Mouse (Mus musculus): Measurements from ENCODE around the gene Sfxn5. TPM values are rescaled to one million over a fixed set of nuclear protein-coding genes. Genes with fewer than 3 reads are reported as not detected.

Sfxn5 gene
- polyA plus RNA-seq, 2 experiments, result 5.8 to 6.6 TPM

- Histone ChIP-seq H3K9me3 (ENCODE audit: control insufficient read depth, low read length) (no peaks in the 10 kb centered on the region), H3K4me1 (ENCODE audit: control insufficient read depth, insufficient read depth, low read length) (no peaks in the 10 kb centered on the region), H3K9ac (ENCODE audit: low read depth, low read length, severe bottlenecking) (no peak overlapping the region), H3K36me3 (ENCODE audit: control insufficient read depth, insufficient read depth, low read length) (no peaks in the 10 kb centered on the region), H3K27ac (replicated peaks; ENCODE audit: low read depth, low read length) (no peak overlapping the region), H3K4me3 (replicated peaks; ENCODE audit: low read length) (no peak overlapping the region), H3K4me2 (replicated peaks; ENCODE audit: low read depth, low read length, severe bottlenecking) (no peak overlapping the region), H3K27me3 (ENCODE audit: control insufficient read depth, insufficient read depth, low read length) (peaks cover 9% of the 10 kb centered on the region; the same call in 1 of the 2 replicates)
- DNase-seq (ENCODE audit: low spot score), result no peak
- WGBS, result 83% methylated on average over 3 of the region's 3 CpGs
- no peak for TF ChIP-seq POLR2A (IDR thresholded peaks at IDR 0.05; ENCODE audit: borderline replicate concordance, extremely low read depth, insufficient read depth, insufficient read length)
- no peak for ATAC-seq (ENCODE audit: low FRiP score, low read depth)
Observed at GRCm38 (mm10) chr6:85179569-85179968, 153.7 kb downstream of the Sfxn5 start.

DNA sequence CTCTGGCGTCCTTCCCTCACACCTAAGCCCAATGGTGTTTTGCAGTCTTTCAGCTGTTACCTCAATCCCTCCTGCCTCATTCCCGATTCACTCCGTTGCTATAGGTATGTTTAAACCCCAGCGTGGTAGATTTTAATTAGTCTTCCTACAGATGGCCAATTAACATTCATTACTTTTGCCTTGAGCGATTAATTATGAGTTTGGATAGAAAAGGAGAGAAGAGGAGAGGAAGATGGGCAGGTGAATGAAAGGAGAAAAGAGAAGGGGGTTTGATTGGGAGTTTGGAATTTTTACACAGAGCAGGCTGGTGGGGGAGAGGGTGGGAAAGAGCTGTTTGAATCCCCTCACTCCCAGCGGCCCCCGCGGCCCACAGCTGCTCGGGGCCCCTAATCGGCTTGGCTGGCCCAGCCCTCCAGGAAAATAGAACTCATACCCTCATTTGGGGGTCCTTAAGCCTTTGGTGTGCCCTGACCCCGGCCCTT, 167.7 kb downstream of the Sfxn5 start:
- no peak for ATAC-seq (ENCODE audit: low FRiP score, low read depth)
- no peak overlapping the region for H3K27ac ChIP-seq (replicated peaks; ENCODE audit: low read depth, low read length)
- H3K36me3 ChIP-seq (ENCODE audit: control insufficient read depth, insufficient read depth, low read length), result no peaks in the 10 kb centered on the region
- H3K4me3 ChIP-seq (replicated peaks; ENCODE audit: low read length), result no peak overlapping the region
- no peaks in the 10 kb centered on the region for H3K27me3 ChIP-seq (ENCODE audit: control insufficient read depth, insufficient read depth, low read length)
- no peak overlapping the region for H3K4me2 ChIP-seq (replicated peaks; ENCODE audit: low read depth, low read length, severe bottlenecking)
- 40% methylated on average over 11 of the region's 11 CpGs for WGBS
- H3K4me1 ChIP-seq (ENCODE audit: control insufficient read depth, insufficient read depth, low read length), result no peaks in the 10 kb centered on the region
- H3K9me3 ChIP-seq (ENCODE audit: control insufficient read depth, low read length), result no peaks in the 10 kb centered on the region
- no peak overlapping the region for H3K9ac ChIP-seq (ENCODE audit: low read depth, low read length, severe bottlenecking)
- DNase-seq (ENCODE audit: low spot score), result no peak
- no peak for TF ChIP-seq POLR2A (IDR thresholded peaks at IDR 0.05; ENCODE audit: borderline replicate concordance, extremely low read depth, insufficient read depth, insufficient read length)

Small RNA genes lying within 50 kb of the gene (microRNA-seq; reads per million reads assigned to microRNA genes)
- not detected for gene Mir705

Other genes starting within 250 kb of the Sfxn5 start
- 16.8 and 18.4 TPM in 2 replicates for gene Spr, start 195.7 kb downstream of the Sfxn5 start, polyA plus RNA-seq (2012; rRNA removed)
- 58.2 and 59.9 TPM in 2 replicates for gene Spr, start 195.7 kb downstream of the Sfxn5 start, polyA plus RNA-seq (2014; fragmentation: Nextera tagmentation; extraction: Ambion mirVana)
- gene Emx1, start 146.0 kb downstream of the Sfxn5 start, polyA plus RNA-seq (2012; rRNA removed), result 0.15 and 0.63 TPM in 2 replicates
- 0.17 TPM in 1 of 2 replicates, not detected in the other for gene Emx1, start 146.0 kb downstream of the Sfxn5 start, polyA plus RNA-seq (2014; fragmentation: Nextera tagmentation; extraction: Ambion mirVana)
- gene Rab11fip5, start 41.2 kb upstream of the Sfxn5 start, polyA plus RNA-seq (2012; rRNA removed), result 16.9 and 20.4 TPM in 2 replicates
- gene Rab11fip5, start 41.2 kb upstream of the Sfxn5 start, polyA plus RNA-seq (2014; fragmentation: Nextera tagmentation; extraction: Ambion mirVana), result 15.9 and 16.8 TPM in 2 replicates
- not detected in 2 replicates for gene Noto, start 90.5 kb upstream of the Sfxn5 start, polyA plus RNA-seq (2012; rRNA removed)
- not detected in 2 replicates for gene Noto, start 90.5 kb upstream of the Sfxn5 start, polyA plus RNA-seq (2014; fragmentation: Nextera tagmentation; extraction: Ambion mirVana)
- 69.5 and 76.0 TPM in 2 replicates for gene Smyd5, start 98.6 kb upstream of the Sfxn5 start, polyA plus RNA-seq (2012; rRNA removed)
- 40.2 and 45.4 TPM in 2 replicates for gene Smyd5, start 98.6 kb upstream of the Sfxn5 start, polyA plus RNA-seq (2014; fragmentation: Nextera tagmentation; extraction: Ambion mirVana)
- gene Cct7, start 118.1 kb upstream of the Sfxn5 start, polyA plus RNA-seq (2012; rRNA removed), result 203 and 247 TPM in 2 replicates
- gene Cct7, start 118.1 kb upstream of the Sfxn5 start, polyA plus RNA-seq (2014; fragmentation: Nextera tagmentation; extraction: Ambion mirVana), result 416 and 417 TPM in 2 replicates
- 27.6 and 30.0 TPM in 2 replicates for gene Pradc1, start 118.5 kb upstream of the Sfxn5 start, polyA plus RNA-seq (2012; rRNA removed)
- gene Pradc1, start 118.5 kb upstream of the Sfxn5 start, polyA plus RNA-seq (2014; fragmentation: Nextera tagmentation; extraction: Ambion mirVana), result 26.8 and 29.6 TPM in 2 replicates
- gene Fbxo41, start 169.6 kb upstream of the Sfxn5 start, polyA plus RNA-seq (2012; rRNA removed), result 1.7 and 2.5 TPM in 2 replicates
- gene Fbxo41, start 169.6 kb upstream of the Sfxn5 start, polyA plus RNA-seq (2014; fragmentation: Nextera tagmentation; extraction: Ambion mirVana), result 0.45 and 0.48 TPM in 2 replicates
- 0.05 and 0.08 TPM in 2 replicates for gene Egr4, start 180.2 kb upstream of the Sfxn5 start, polyA plus RNA-seq (2012; rRNA removed)
- not detected in 2 replicates for gene Egr4, start 180.2 kb upstream of the Sfxn5 start, polyA plus RNA-seq (2014; fragmentation: Nextera tagmentation; extraction: Ambion mirVana)